Comparison of ENCODE assay signal across 8 mouse cellular contexts in the genomic region with DNA sequence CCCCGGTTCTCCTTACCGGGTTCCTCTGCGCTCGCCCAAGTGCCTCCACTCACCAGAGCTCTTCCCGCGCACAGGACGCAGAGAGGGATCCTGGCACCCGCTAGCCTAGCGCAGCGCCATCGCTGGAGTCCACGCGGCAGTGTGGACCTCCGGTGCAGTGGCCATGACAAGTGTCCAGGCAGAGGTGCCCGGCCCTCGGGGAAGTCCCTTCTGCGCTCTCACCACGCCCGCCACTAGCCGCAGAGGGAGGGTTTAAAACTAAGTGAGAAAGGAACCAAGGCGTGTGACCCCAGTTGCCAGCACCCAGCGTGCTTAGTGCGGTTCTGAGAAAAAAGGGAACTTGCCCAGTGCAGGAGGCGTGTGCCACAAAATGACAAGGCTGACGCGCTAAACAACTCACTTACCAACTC. TPM values are rescaled to one million over a fixed set of nuclear protein-coding genes. Genes with fewer than 3 reads are reported as not detected.
DNase-seq lines count a peak whose midpoint lies in the region; ATAC-seq and TF ChIP-seq lines count a peak whose summit lies in the region.

A gene (minus strand): TSS at position 207 of the 410 bp plus-strand sequence.

- no peak for TF ChIP-seq CTCF in stomach, postnatal 0 days (IDR thresholded peaks at IDR 0.05; ENCODE audit: low read depth)

- no peaks in the 10 kb centered on the region for H3K36me3 ChIP-seq in heart, embryonic 13.5 days
- no peaks in the 10 kb centered on the region for H3K36me3 ChIP-seq in limb, embryonic 15.5 days
- H3K36me3 ChIP-seq in midbrain, embryonic 13.5 days = no peaks in the 10 kb centered on the region
- no peaks in the 10 kb centered on the region for H3K36me3 ChIP-seq in stomach, postnatal 0 days (ENCODE audit: control insufficient read depth, insufficient read depth, low read length)

- WGBS in heart, embryonic 13.5 days = 2% methylated on average over 26 of the region's 26 CpGs
- 3% methylated on average over 26 of the region's 26 CpGs for WGBS in limb, embryonic 15.5 days
- WGBS in midbrain, embryonic 13.5 days = 1% methylated on average over 26 of the region's 26 CpGs
- WGBS in stomach, postnatal 0 days = 1% methylated on average over 26 of the region's 26 CpGs

- H3K4me2 ChIP-seq in heart, embryonic 13.5 days = peak within 1 kb of the TSS; percentile 79
- H3K4me2 ChIP-seq in limb, embryonic 15.5 days = peak within 1 kb of the TSS; percentile 36
- peak within 1 kb of the TSS; percentile 61 for H3K4me2 ChIP-seq in midbrain, embryonic 13.5 days (replicated peaks)
- peak within 1 kb of the TSS; percentile 42; the same call in 1 of the 2 replicates for H3K4me2 ChIP-seq in stomach, postnatal 0 days (replicated peaks; ENCODE audit: low read depth)

- ATAC-seq in heart, embryonic 13.5 days (ENCODE audit: extremely low read depth, insufficient number of reproducible peaks, low FRiP score, low TSS enrichment) = no peak
- no peak for ATAC-seq in limb, embryonic 15.5 days (ENCODE audit: insufficient number of reproducible peaks, low FRiP score, low TSS enrichment, low read depth)
- no peak for ATAC-seq in midbrain, embryonic 13.5 days
- ATAC-seq in stomach, postnatal 0 days (ENCODE audit: low FRiP score, low TSS enrichment) = no peak
- no peak; the same call in 1 of the 2 replicates for ATAC-seq in erythroblast, adult 5-6 weeks (replicated peaks; ENCODE audit: low FRiP score, poor library complexity, severe bottlenecking)

- H3K4me3 ChIP-seq in heart, embryonic 13.5 days = peak within 1 kb of the TSS; percentile 51
- peak within 1 kb of the TSS; percentile 19; the same call in 1 of the 2 replicates for H3K4me3 ChIP-seq in limb, embryonic 15.5 days
- peak within 1 kb of the TSS; percentile 32 for H3K4me3 ChIP-seq in midbrain, embryonic 13.5 days (replicated peaks)
- H3K4me3 ChIP-seq in stomach, postnatal 0 days (ENCODE audit: low read depth, low read length) = no peak within 1 kb of the TSS

- no peak for TF ChIP-seq EP300 in stomach, postnatal 0 days (optimal IDR thresholded peaks at IDR 0.05)

- peak within 1 kb of the TSS; percentile 61 for H3K9ac ChIP-seq in heart, embryonic 13.5 days
- H3K9ac ChIP-seq in limb, embryonic 15.5 days = no peak within 1 kb of the TSS
- no peak within 1 kb of the TSS for H3K9ac ChIP-seq in midbrain, embryonic 13.5 days (replicated peaks)
- no peak within 1 kb of the TSS for H3K9ac ChIP-seq in stomach, postnatal 0 days (ENCODE audit: low read length)

- DNase-seq in ovary, postnatal 14 days (ENCODE audit: low spot score) = peak; percentile 1
- no peak for DNase-seq in ovary, postnatal 10 days (ENCODE audit: low spot score)
- peak; percentile 40 for DNase-seq in embryo, embryonic 10 days (ENCODE audit: low spot score)
- no peak for DNase-seq in stomach, postnatal 0 days (ENCODE audit: low spot score)

- H3K27ac ChIP-seq in heart, embryonic 13.5 days (replicated peaks) = no peak within 1 kb of the TSS
- no peak within 1 kb of the TSS for H3K27ac ChIP-seq in limb, embryonic 15.5 days
- H3K27ac ChIP-seq in midbrain, embryonic 13.5 days = no peak within 1 kb of the TSS
- H3K27ac ChIP-seq in stomach, postnatal 0 days (replicated peaks) = no peak within 1 kb of the TSS

- 0 out of 2 replicates have a peak, but pooled peaks cover 3% of the 10 kb centered on the region for H3K4me1 ChIP-seq in heart, embryonic 13.5 days
- H3K4me1 ChIP-seq in limb, embryonic 15.5 days = peaks cover 5% of the 10 kb centered on the region
- peaks cover 6% of the 10 kb centered on the region for H3K4me1 ChIP-seq in midbrain, embryonic 13.5 days (replicated peaks)
- no peaks in the 10 kb centered on the region for H3K4me1 ChIP-seq in stomach, postnatal 0 days (replicated peaks; ENCODE audit: control insufficient read depth, insufficient read depth)

- no peaks in the 10 kb centered on the region for H3K9me3 ChIP-seq in heart, embryonic 13.5 days
- H3K9me3 ChIP-seq in limb, embryonic 15.5 days = no peaks in the 10 kb centered on the region
- H3K9me3 ChIP-seq in midbrain, embryonic 13.5 days = no peaks in the 10 kb centered on the region
- no peaks in the 10 kb centered on the region for H3K9me3 ChIP-seq in stomach, postnatal 0 days (ENCODE audit: control insufficient read depth, low read length)

- H3K27me3 ChIP-seq in heart, embryonic 13.5 days (replicated peaks) = peaks cover 8% of the 10 kb centered on the region
- peaks cover 19% of the 10 kb centered on the region for H3K27me3 ChIP-seq in limb, embryonic 15.5 days
- peaks cover 10% of the 10 kb centered on the region for H3K27me3 ChIP-seq in midbrain, embryonic 13.5 days
- H3K27me3 ChIP-seq in stomach, postnatal 0 days (ENCODE audit: control insufficient read depth, insufficient read depth, low read length) = no peaks in the 10 kb centered on the region

RNA-seq across cellular contexts. Expression of the gene that starts here (rescaled TPM):
- 0.07 TPM in 1 of 2 replicates, not detected in the other for polyA plus RNA-seq in heart, embryonic 13.5 days (2015; fragmentation: Nextera tagmentation; extraction: Ambion mirVana)
- polyA plus RNA-seq in limb, embryonic 15.5 days (2015; fragmentation: Nextera tagmentation; extraction: Ambion mirVana) = 0.19 and 0.21 TPM in 2 replicates
- not detected in 2 replicates for polyA plus RNA-seq in midbrain, embryonic 13.5 days (2015; fragmentation: Nextera tagmentation; extraction: Ambion mirVana)
- polyA plus RNA-seq in stomach, postnatal 0 days (2015; fragmentation: Nextera tagmentation; extraction: Ambion mirVana) = 0.02 TPM in 1 of 2 replicates, not detected in the other
- total RNA-seq in erythroblast, adult 5-6 weeks (2015; ENCODE audit: low replicate concordance) = 6.1 TPM in 2 replicates
- total RNA-seq in erythroblast, adult 5-6 weeks (2017; ENCODE audit: low replicate concordance) = 0.26 TPM in 1 of 2 replicates, not detected in the other

Comparison
In these comparisons a context has a peak if more than half of its experiments do, and no peak if none do; other contexts are left out.
1. DNase-seq: peak in ovary, postnatal 14 days (single experiment) and embryo, embryonic 10 days (single experiment); none in ovary, postnatal 10 days (single experiment) and stomach, postnatal 0 days (single experiment).
2. Peak in every context shown above with its lines, with median percentiles within 50 percentile points of each other: H3K4me2 ChIP-seq.